Mouse (Mus musculus) limb, embryonic 14.5 days (tissue): ENCODE measurements around the gene Usp24. TPM values are rescaled to one million over a fixed set of nuclear protein-coding genes. Genes with fewer than 3 reads are reported as not detected.
"Not testable (repeated sequence)": the region's sequence is repeated elsewhere in the genome, so short reads cannot be mapped to it uniquely, and the experiment has no call there.

Experiments used
- ATAC-seq: fragments of 200-750 bp; cut with Nextera tagmentation; 2 replicates; pipeline ENCODE4 v1.8.0; 2017; ENCODE audit warnings: low read depth, moderate number of reproducible peaks, moderate TSS enrichment; ENCODE audit not compliant: low FRiP score
- DNase-seq: peaks from one replicate; pipeline ENCODE4 v3.0.0-alpha.2; 2015; ENCODE audit warnings: low spot score
- H3K27ac ChIP-seq: fragments of 300-500 bp; sonication (generic); replicated peaks from 2 replicates; pipeline ENCODE4 v1.5.1; 2014; ENCODE audit warnings: low read depth, mild to moderate bottlenecking, low read length, moderate library complexity, mixed read lengths
- H3K27me3 ChIP-seq: fragments of 300-500 bp; sonication (generic); 2 replicates; pipeline ENCODE4 v1.6.1; 2014; ENCODE audit warnings: low read length, mixed read lengths; ENCODE audit not compliant: control insufficient read depth, insufficient read depth
- H3K36me3 ChIP-seq: fragments of 300-500 bp; sonication (generic); 2 replicates; pipeline ENCODE4 v1.6.1; 2014; ENCODE audit warnings: mild to moderate bottlenecking, low read length, moderate library complexity, mixed read lengths; ENCODE audit not compliant: control insufficient read depth, insufficient read depth
- H3K4me1 ChIP-seq: fragments of 300-500 bp; sonication (generic); 2 replicates; pipeline ENCODE4 v1.6.1; 2014; ENCODE audit warnings: antibody characterized with exemption, low read length, mixed read lengths; ENCODE audit not compliant: control insufficient read depth, insufficient read depth
- H3K4me2 ChIP-seq: fragments of 300-500 bp; sonication (generic); replicated peaks from 2 replicates; pipeline ENCODE4 v1.6.1; 2014; ENCODE audit warnings: low read depth, mild to moderate bottlenecking, low read length, moderate library complexity; ENCODE audit not compliant: severe bottlenecking
- H3K4me3 ChIP-seq: fragments of 300-500 bp; sonication (generic); replicated peaks from 2 replicates; pipeline ENCODE4 v1.5.1; 2014; ENCODE audit warnings: low read length
- H3K9ac ChIP-seq: fragments of 300-500 bp; sonication (generic); 2 replicates; pipeline ENCODE4 v1.6.1; 2014; ENCODE audit warnings: mild to moderate bottlenecking, low read depth, low read length, moderate library complexity; ENCODE audit not compliant: severe bottlenecking
- H3K9me3 ChIP-seq: fragments of 300-500 bp; sonication (generic); 2 replicates; pipeline ENCODE4 v1.6.1; 2016; ENCODE audit warnings: low read length; ENCODE audit not compliant: control insufficient read depth
- POLR2A ChIP-seq: fragments of 200-500 bp; IDR thresholded peaks from 2 replicates; pipeline ENCODE4 v1.8.0; 2012; ENCODE audit warnings: inconsistent platforms, mild to moderate bottlenecking, moderate library complexity, borderline replicate concordance; ENCODE audit not compliant: insufficient read depth, insufficient read length; ENCODE audit errors: extremely low read depth
- WGBS: fragments of 180-500 bp; shearing (Covaris S2); extraction: QIAGEN DNeasy Blood & Tissue Kit; methylation state at CpG from one replicate; pipeline ENCODE4 v1.1.7; 2014; 5-methylcytosine and 5-hydroxymethylcytosine counted together
- polyA plus RNA-seq, 2 experiments: library from polyadenylated mRNA; depleted of rRNA in 1 of 2; stranded (reverse) in 1 of 2; unstranded in 1 of 2; fragments of >200 nt; fragmentation: Nextera tagmentation in 1 of 2; extraction: Ambion mirVana in 1 of 2; gene quantifications; 2 replicates each; pipeline versions ENCODE4 v1.2.1 to v1.2.3; 2012 to 2014

The Usp24 gene
- polyA plus RNA-seq, 2 experiments = 12.5 to 15.7 TPM

DNA sequence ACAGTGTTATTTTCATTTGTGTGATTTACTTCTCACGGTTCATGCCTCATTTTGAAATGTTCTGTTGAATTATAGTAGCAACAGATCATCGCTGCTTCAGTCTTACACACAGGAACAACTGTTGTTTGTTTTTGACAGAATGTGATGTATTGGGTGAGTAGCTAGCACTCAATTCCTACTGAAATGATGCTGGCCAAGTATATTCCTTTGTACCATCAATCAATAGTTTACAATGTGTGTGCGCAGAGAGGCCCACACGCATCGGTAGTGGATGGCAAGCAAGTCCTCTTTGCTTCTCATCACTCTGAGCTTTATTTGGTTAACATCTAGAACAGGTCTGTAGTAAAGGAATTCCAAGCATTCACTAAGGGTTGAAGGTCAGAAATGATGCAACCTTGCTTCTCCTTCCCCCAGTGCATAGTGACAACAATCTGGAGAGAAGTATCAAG, 14.4 kb downstream of the Usp24 start:
- 79% methylated on average over 5 of the region's 5 CpGs for WGBS
- no peak overlapping the region for H3K27ac ChIP-seq
- no peak overlapping the region for H3K4me3 ChIP-seq
- no peak overlapping the region for H3K9ac ChIP-seq
- no peaks in the 10 kb centered on the region for H3K27me3 ChIP-seq
- no peaks in the 10 kb centered on the region for H3K9me3 ChIP-seq
- TF ChIP-seq POLR2A = no peak
- no peaks in the 10 kb centered on the region for H3K4me1 ChIP-seq
- no peaks in the 10 kb centered on the region for H3K36me3 ChIP-seq
- DNase-seq (no peak), ATAC-seq (no peak)
- no peak overlapping the region for H3K4me2 ChIP-seq

DNA sequence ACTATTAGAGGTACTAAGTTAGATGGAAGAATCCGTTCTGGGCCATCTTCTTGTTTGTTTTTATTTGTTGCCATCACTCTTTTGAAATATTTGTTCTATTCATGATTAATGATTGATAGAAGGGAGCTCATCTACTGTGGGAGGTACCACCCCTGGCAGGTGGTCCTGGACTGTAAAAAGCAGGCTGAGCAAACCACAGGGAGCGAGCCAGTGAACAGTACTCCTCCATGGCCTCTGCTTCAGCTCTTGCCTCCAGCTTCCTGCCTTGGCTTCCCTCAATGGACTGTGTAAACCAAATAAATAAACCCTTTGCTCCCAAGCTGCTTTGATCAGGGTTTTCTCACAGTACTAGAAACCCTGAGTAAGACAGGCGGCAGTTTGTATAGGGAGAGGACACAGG, 17.1 kb downstream of the Usp24 start:
- Histone ChIP-seq H3K27ac (no peak overlapping the region), H3K36me3 (no peaks in the 10 kb centered on the region), H3K4me3 (no peak overlapping the region), H3K4me1 (no peaks in the 10 kb centered on the region), H3K9me3 (no peaks in the 10 kb centered on the region), H3K27me3 (no peaks in the 10 kb centered on the region), H3K9ac (no peak overlapping the region), H3K4me2 (no peak overlapping the region)
- ATAC-seq (no peak), DNase-seq (no peak)
- no peak for TF ChIP-seq POLR2A
- WGBS = 86% methylated on average over 3 of the region's 3 CpGs

DNA sequence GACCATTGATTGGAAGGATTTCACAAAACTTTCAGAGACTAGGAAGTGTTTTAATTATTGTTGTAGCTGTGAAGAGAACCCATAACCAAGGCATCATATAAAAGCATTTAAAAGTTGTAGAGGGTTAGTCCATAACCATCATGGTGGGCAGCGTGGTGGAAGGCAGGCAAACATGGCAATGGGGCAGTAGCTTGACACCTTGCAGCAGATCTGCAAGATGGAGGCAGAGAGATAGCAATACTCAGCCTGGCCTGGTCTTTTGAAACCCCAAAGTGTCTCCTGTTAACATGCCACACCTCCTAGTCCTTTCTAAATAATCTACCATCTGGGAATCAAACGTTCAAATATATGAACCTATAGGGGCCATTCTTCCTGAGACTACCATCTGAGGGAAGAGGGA, 17.6 kb downstream of the Usp24 start:
- H3K27me3 ChIP-seq = no peaks in the 10 kb centered on the region
- H3K4me2 ChIP-seq = no peak overlapping the region
- ATAC-seq = no peak
- no peak for DNase-seq
- H3K27ac ChIP-seq = no peak overlapping the region
- no peak overlapping the region for H3K4me3 ChIP-seq
- H3K4me1 ChIP-seq = no peaks in the 10 kb centered on the region
- no peak overlapping the region for H3K9ac ChIP-seq
- WGBS = 71% methylated on average over 2 of the region's 2 CpGs
- TF ChIP-seq POLR2A = no peak
- H3K36me3 ChIP-seq = no peaks in the 10 kb centered on the region
- no peaks in the 10 kb centered on the region for H3K9me3 ChIP-seq

DNA sequence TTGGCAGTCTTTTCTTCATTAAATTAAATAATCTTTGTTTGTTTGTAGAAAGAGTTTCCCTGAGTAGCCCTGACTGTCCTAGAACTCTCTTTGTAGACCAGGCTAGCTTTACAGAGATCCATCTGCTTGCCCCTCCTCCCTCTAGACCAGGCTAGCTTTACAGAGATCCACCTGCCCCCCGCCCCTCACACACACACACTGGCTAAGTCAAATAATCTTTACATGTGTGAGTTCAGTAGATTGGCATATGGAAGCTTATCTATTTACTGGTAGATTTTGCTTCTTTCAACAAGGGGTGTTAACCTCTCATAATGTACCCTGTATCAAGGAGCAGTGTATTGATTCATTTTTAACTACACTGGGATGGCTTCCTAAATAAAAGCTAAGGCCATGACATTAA, 19.8 kb downstream of the Usp24 start:
- no peak overlapping the region for H3K27ac ChIP-seq
- ATAC-seq (no peak), DNase-seq (no peak)
- no peaks in the 10 kb centered on the region for H3K27me3 ChIP-seq
- no peak for TF ChIP-seq POLR2A
- WGBS = 100% methylated on average over 1 of the region's 1 CpGs
- H3K4me1 ChIP-seq = no peaks in the 10 kb centered on the region
- no peak overlapping the region for H3K4me2 ChIP-seq
- H3K9me3 ChIP-seq = no peaks in the 10 kb centered on the region
- H3K36me3 ChIP-seq = no peaks in the 10 kb centered on the region
- H3K9ac ChIP-seq = no peak overlapping the region
- H3K4me3 ChIP-seq = no peak overlapping the region

DNA sequence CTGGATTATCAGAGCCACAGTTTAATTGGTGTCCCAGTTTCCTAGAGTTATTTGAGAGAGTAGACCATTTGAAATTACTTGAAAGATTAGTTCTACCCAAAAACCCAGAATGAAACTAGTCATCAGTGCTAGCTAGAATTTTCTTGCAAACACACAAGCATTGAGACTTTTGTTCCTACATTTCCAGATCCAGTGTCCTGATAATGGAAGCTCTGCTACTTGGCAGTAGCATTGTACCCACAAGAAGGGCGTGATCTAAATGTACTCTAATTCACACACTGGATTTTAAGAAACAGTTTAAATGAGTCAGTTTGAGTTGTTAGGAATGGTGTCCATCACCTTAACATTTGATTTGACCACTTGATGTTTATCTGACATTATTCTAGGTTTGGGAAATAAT, 31.7 kb downstream of the Usp24 start:
- Histone ChIP-seq H3K27me3 (no peaks in the 10 kb centered on the region), H3K36me3 (peaks cover 55% of the 10 kb centered on the region), H3K9ac (no peak overlapping the region), H3K4me3 (no peak overlapping the region), H3K4me2 (no peak overlapping the region), H3K27ac (no peak overlapping the region), H3K9me3 (no peaks in the 10 kb centered on the region), H3K4me1 (no peaks in the 10 kb centered on the region)
- no peak for TF ChIP-seq POLR2A
- DNase-seq = no peak
- 88% methylated on average over 1 of the region's 1 CpGs for WGBS
- no peak for ATAC-seq

DNA sequence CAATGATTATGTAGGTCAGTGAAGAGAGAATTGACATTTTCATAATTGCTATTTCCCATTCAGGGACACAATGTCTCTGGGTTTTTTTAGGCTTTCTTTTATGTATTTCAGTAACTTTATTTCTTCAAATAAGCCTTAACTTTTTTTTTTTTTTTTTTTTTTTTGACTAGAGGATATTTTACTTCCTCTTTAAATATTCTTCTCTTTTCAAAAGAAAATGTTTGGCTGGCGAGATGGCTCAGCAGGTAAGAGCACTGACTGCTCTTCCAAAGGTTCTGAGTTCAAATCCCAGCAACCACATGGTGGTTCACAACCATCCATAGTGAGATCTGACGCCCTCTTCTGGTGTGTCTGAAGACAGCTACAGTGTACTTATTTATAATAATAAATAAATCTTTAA, 39.0 kb downstream of the Usp24 start:
- H3K4me3 ChIP-seq, H3K4me2 ChIP-seq, H3K27ac ChIP-seq, H3K27me3 ChIP-seq, ATAC-seq, DNase-seq, H3K4me1 ChIP-seq, H3K9me3 ChIP-seq, H3K9ac ChIP-seq: not testable (repeated sequence)
- WGBS = 90% methylated on average over 2 of the region's 2 CpGs
- H3K36me3 ChIP-seq = peaks cover 65% of the 10 kb centered on the region
